Mouse (Mus musculus) layer of hippocampus, adult 9-10 months (tissue): ENCODE data around the gene Kank1.

Experiments
- DNase-seq: peaks from one replicate; pipeline ENCODE4 v3.0.0; 2022; ENCODE audit warnings: low spot score

Gene Kank1

DNA sequence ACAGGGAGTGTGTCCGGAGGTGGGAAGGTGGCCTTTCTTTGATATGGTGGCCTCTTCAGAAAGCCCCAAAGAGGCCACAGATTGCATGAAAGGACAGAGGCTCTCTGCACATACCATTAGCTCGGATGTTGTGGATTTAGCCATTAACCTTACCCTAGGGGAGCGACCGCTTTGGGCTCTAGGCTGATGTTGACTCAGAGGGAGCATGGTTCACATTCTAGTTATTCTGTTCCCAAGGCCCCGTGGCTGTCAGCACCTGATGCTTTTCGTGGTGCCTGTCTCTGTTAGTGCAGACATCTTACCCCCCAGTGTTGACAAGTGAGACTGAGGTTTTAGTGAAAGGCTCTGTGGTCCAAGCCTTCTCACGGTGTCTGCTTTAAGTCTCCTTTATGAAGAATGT lies 74.9 kb downstream of the Kank1 start:
- DNase-seq, result no peak

- no peak for DNase-seq
Measured at GRCm38 (mm10) chr19:25315458-25315889, 78.7 kb downstream of the Kank1 start.

GRCm38 (mm10) chr19:25315993-25316392 lies 79.2 kb downstream of the Kank1 start:
- DNase-seq, result no peak

GRCm38 (mm10) chr19:25324265-25324664 lies 87.5 kb downstream of the Kank1 start:
- DNase-seq, result no peak

- no peak for DNase-seq
Measured at GRCm38 (mm10) chr19:25325113-25326001, 88.6 kb downstream of the Kank1 start.

- no peak for DNase-seq
Measured at GRCm38 (mm10) chr19:25326002-25326300, 89.2 kb downstream of the Kank1 start.

DNA sequence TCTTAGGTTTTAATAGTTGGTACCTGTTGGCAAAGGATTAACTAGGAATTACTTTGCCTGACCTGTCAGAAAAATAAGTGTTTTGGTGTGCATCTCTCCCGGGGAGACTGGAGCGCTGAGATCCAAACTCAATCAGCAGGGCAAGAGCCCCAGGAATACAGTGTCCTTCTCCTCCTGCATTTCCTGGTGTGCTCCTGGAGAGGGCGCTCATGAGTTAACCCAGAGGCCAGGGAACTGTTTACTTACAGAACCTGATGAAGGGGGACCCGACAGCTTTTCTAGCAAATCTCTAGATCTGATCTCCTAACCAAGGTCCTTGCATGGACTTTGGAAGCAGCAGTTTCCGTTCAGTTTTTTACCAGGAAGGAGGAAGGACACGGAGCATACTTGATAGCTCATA lies 90.9 kb downstream of the Kank1 start:
- no peak for DNase-seq

DNA sequence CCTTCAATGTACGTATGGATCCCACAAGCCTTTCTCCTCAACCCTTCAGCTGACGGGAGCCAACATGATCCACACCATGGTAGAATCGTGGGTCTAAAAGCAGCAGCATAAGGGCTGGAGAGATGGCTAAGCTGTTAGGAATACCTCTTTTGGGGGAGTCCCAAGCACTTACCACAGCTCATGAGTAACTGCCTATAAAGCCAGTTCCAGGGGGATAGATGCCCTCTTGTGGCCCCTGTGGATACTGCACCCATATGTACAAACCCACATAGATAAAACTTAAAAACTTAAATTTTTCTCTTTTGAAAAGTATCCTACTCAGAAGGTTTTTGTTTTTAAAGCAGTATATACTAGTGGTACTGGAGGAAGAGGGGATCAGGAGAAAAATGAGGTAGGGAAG lies 97.6 kb downstream of the Kank1 start:
- no peak for DNase-seq

DNA sequence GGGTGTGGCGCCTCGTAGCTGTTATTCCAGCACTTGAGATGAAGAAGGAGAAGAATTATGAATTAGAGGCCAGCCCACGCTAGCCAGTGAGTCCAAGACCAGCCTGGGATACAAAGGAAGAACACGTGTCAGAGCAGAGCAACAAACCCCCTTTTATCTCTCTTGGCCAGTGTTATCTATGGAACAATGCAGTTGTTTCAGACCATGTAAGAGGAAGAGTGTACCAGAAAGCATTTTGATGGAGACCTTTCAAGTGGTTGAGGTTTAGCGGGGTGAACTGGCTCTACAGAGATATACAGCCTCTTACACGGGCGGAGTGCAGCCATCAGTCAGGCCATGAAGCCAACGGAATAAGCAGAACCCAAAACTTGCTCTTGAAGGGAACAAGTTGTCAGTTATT lies 100.0 kb downstream of the Kank1 start:
- no peak for DNase-seq

DNA sequence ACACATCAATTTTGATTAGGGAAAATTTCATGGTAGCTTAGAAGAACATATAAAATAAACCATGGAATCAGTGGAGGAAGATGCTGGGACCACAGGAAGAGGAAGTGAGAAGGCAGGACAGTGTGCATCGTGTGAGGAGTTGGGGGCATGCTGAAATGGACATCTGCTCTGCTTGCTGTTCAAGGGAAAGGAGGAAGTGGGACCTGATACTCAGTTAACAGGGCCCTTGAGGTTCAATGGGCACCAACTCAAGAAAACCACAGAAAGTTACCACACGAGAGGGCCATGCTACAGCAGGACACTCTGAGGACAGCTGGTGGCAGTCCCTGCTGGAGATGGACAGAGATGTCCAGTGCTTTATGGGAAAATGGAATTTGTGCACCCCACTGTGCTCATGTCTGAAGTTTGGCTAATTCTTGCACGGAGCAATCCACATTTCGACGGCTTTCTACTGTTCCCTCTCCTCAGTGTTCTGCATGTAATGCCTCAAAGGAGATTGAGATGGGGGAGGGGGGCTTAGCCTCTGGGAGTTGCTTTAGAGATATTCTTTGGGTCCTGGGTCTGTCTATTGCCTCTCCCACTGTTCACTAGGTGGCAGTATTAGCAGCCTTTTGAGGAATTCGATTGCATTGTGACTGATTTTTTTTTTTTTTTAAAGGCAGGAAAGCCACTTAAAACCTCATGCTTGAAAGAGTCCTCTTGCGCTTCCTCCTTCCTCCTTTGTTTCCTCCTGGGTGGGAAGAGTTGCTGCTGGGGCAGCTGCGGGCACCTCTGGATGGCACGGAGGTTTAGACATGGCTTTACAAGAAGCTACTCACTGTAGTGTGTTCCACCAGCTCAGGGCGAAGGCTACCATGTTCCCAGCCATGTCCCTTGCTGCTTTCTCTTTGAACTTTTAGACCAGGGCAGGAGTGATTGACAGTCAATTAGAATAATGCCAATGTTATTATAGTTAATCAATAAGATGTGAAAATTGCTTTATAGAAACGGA lies 104.2 kb downstream of the Kank1 start:
- no peak for DNase-seq

DNA sequence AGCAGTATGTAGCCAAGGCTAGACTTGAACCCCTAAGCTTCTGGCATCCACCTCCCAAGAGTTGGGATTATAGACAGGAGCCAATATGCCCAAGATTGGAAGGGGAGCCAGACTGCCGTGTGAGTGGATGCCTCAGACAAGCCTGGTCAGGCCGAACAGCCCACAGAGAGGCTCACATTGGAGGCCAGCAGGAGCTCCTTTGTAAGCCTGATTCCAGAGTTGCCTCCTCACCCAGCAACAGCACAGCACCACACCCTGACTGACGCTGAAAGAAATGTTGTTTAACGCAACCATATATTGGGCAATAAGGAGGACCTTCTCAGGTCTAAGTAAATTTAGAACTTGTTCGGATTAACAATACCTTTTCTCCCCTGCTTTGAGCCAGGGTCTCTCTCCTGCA lies 105.3 kb downstream of the Kank1 start:
- DNase-seq, result no peak

GRCm38 (mm10) chr19:25343657-25344322 lies 107.0 kb downstream of the Kank1 start:
- DNase-seq, result no peak

DNA sequence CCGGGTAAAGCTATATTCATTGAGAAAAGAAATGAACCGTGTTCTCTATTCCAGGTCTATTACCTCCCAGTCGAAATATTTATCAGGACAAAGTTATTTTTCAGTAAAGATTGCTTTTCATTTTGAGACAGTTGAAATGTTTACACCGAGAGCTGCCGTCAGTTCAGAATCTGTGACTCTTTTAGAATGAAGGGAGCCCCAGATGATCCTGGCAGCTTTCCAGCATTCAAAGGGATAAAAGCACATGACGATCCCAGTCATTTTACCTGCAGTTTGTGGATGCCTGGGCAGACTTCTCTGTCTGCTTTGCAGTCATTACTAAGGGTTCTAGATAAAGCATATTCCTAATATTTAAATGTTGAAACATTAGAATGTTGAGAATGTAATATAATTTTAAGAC lies 107.6 kb downstream of the Kank1 start:
- DNase-seq, result no peak

DNA sequence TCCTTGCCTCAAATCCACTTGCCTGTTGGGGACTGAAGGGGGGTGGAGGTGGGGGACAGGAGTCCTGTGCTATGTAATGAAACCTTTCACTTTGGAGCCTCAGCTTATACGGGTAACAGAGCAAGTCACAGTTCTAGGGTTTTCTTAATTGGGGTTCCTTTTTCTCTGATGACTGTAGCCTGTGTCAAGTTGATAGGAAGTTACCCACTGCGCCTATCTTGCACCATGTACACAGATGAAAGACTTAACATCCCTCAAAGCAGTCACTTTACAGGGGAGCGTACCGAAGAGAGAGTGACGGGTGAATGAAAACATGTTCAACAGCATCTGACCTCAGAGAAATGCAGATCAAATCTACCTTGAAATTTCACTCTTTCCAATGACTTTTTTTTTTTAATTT lies 109.2 kb downstream of the Kank1 start:
- no peak for DNase-seq

GRCm38 (mm10) chr19:25347515-25347914 lies 110.7 kb downstream of the Kank1 start:
- no peak for DNase-seq

DNA sequence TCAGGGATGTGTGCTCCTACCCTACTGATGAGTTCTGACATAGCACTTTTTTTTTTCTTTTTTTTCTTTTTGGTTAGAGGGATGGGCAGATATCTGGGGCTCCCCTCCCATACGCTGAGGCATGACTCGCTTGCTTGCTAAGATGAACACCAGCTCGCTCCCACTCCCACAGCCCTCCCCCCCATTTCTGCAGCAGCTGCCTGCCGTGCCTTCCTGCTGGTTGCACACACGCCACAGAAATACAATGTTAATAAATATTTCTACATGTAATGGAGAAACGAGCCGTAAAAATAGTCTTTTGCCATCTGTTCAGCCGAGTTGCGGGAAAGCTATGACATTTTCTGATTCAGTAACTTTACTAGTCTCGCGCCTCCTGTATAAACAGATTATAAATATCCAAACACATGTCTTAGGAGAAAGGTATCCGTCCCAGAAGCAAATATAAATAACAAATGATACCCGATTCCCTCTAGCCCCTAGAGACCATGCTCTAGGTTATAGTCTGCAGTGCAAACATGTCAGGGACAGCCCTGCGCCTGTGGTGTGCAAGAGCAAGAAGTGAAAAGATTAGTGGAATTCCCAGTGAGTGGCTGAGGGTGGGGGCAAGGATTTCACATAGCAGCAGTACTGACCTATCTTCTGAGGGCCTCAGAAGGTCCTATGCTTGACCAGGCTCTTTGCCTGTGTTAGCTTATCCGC lies 114.6 kb downstream of the Kank1 start:
- DNase-seq, result no peak

- no peak for DNase-seq
Measured at GRCm38 (mm10) chr19:25357094-25357493, 120.3 kb downstream of the Kank1 start.

- no peak for DNase-seq
Measured at GRCm38 (mm10) chr19:25358486-25359120, 121.8 kb downstream of the Kank1 start.

DNA sequence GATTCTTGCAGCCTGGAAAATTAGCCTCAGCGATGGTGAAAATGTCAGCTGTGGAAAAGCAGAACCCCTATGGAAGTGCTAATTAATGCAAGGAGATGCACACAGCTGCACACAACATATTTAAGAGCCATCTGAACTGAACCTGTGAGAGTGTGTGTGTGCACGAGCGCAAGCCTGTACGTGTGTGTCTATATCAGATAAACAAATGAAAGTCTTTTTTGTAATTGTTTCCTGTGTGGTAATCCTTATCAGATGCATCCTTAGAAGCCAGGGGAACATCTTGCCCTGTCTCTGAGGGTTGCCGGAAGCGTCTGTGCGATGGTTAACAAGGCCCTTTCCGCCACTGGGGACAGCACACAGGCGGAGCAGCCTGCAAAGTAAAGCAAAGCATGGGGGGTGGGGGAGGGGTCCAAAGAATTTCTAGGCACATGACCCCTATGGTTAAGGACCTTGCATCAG lies 123.8 kb downstream of the Kank1 start:
- DNase-seq, result no peak

GRCm38 (mm10) chr19:25361956-25362355 lies 125.2 kb downstream of the Kank1 start:
- DNase-seq, result no peak

GRCm38 (mm10) chr19:25365698-25366097 lies 128.9 kb downstream of the Kank1 start:
- DNase-seq, result no peak
